In the genomic region with DNA sequence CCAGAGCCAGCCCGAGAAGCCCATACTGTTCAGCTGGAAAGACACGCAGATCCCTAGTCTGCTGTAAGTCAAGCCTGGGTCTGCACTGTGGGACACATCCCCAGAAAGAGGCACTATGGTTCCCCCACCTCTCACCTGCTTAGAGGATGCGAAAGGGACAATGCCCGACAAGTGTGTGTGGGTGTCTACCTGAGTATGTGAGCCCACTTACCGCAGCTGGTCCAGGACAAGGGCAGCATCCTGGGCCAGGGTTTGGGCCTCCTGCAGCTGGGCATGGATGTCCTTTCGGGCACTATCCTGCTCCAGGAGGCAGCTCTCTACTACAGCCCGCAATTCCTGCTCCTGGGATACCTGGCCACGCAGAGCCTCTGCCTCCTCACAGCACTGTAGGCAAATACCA, we compare ENCODE assay signal across 22 mouse cellular contexts. TPM values are rescaled to one million over a fixed set of nuclear protein-coding genes. Genes with fewer than 3 reads are reported as not detected.
DNase-seq lines count a peak whose midpoint lies in the region; TF ChIP-seq lines count a peak whose summit lies in the region.
"Had no signal": no experiment of that assay in that cellular context is flagged by ENCODE, and none has a peak within 500 bp of the region (broad histone marks: within the 10 kb centered on the region; RNA-seq: fewer than 3 reads in every experiment).

No protein-coding gene starts in this region.

- peak; percentile 86 for DNase-seq in heart, adult 11 months
- no peak for DNase-seq in heart, postnatal 4 days
- DNase-seq in adrenal gland, adult 18-20 months (ENCODE audit: low spot score in 2 of 2) = no peak
- DNase-seq: adrenal gland, adult 2 months; adrenal gland, adult 8-10 months; adrenal gland, postnatal 10 days; adrenal gland, postnatal 14 days; adrenal gland, postnatal 25 days; adrenal gland, postnatal 36 days; B cell, adult 2 months; cerebellum, adult 11 months; cerebellum, adult 11-12 months; cerebellum, adult 18-20 months; cerebellum, adult 2 months had no signal

- no peak overlapping the region for H3ac ChIP-seq in myocyte (ENCODE audit: control insufficient read depth, insufficient read length)

- peaks cover 7% of the 10 kb centered on the region for H3K79me2 ChIP-seq in myocyte (ENCODE audit: control insufficient read depth, insufficient read depth)

- H3K4me3 ChIP-seq in myocyte = no peak overlapping the region

- H3K36me3 ChIP-seq in myocyte (ENCODE audit: control insufficient read depth, insufficient read depth) = peaks cover 31% of the 10 kb centered on the region

- no peaks in the 10 kb centered on the region for H3K27me3 ChIP-seq in myocyte (ENCODE audit: control insufficient read depth, insufficient read depth, insufficient read length)
- H3K27me3 ChIP-seq: CH12.LX, Patski had no signal

- no peak overlapping the region for H3K4me2 ChIP-seq in myocyte (ENCODE audit: low read depth)

- no peak for TF ChIP-seq POLR2A in myocyte (IDR thresholded peaks at IDR 0.05; ENCODE audit: insufficient read length, low read depth)

TF ChIP-seq in myocyte, 11 proteins besides CTCF, POLR2A, EP300 and RAD21:
- TF ChIP-seq POLR2AphosphoS2 (IDR thresholded peaks at IDR 0.05; ENCODE audit: insufficient read length, low read depth) (peak; percentile 57), SRF (IDR thresholded peaks at IDR 0.05; ENCODE audit: control insufficient read depth, insufficient read length, low read depth) (no peak)

RNA-seq across cellular contexts. Expression of gene Nudt16l1, which starts 4.3 kb away (rescaled TPM):
- total RNA-seq in heart, postnatal 4 days (2021) = 10 to 100 TPM; 50.7 to 51.3 TPM
- polyA plus RNA-seq in myocyte (2012; fragmentation: generic; extraction: Trizol) = 46.1 TPM
- 10 to 100 TPM; 46.1 to 62.3 TPM for total RNA-seq in adrenal gland, adult 18-20 months (2021)

RNA-seq across cellular contexts. Expression of gene Anks3, which starts 21.1 kb away (rescaled TPM):
- 10 to 100 TPM; 22.4 to 24.3 TPM for total RNA-seq in heart, postnatal 4 days (2021)
- polyA plus RNA-seq in myocyte (2012; fragmentation: generic; extraction: Trizol) = 25.2 TPM
- 10 to 100 TPM; 39.3 to 49.8 TPM for total RNA-seq in adrenal gland, adult 18-20 months (2021)

RNA-seq across cellular contexts. Expression of gene Sept12, which starts 54.8 kb away (rescaled TPM):
- total RNA-seq in heart, postnatal 4 days (2021) = not detected
- polyA plus RNA-seq in myocyte (2012; fragmentation: generic; extraction: Trizol) = 0.04 TPM
- total RNA-seq in adrenal gland, adult 18-20 months (2021) = not detected
- total RNA-seq: adrenal gland, adult 2 months; adrenal gland, adult 8-10 months; adrenal gland, postnatal 10 days; adrenal gland, postnatal 14 days; adrenal gland, postnatal 25 days; adrenal gland, postnatal 36 days; MEL had no signal
- polyA plus RNA-seq: activated CD4-positive, CD25-positive, alpha-beta regulatory T cell, adult 4 months; adrenal gland, adult 2 months; brain, embryonic 14.5 days; C2C12; CD4-positive, CD25-positive, alpha-beta regulatory T cell, adult 4 months; cerebellum, adult 2 months had no signal

RNA-seq across cellular contexts. Expression of gene Mgrn1, which starts 56.8 kb away (rescaled TPM):
- 100 to 1,000 TPM; 170 to 187 TPM for total RNA-seq in heart, postnatal 4 days (2021)
- 59.3 TPM for polyA plus RNA-seq in myocyte (2012; fragmentation: generic; extraction: Trizol)
- 10 to 100 TPM; 83.7 to 86.4 TPM for total RNA-seq in adrenal gland, adult 18-20 months (2021)
